Mouse (Mus musculus): ENCODE measurements around the gene Ahcyl2. TPM values are rescaled to one million over a fixed set of nuclear protein-coding genes. Genes with fewer than 3 reads are reported as not detected.
A peak's percentile ranks its signal among the peaks of the same experiment; 100 is the strongest.
"Not testable (repeated sequence)": the region's sequence is repeated elsewhere in the genome, so short reads cannot be mapped to it uniquely, and the experiment has no call there.

The Ahcyl2 gene
- 10 to 100 TPM; 13.8 to 17.1 TPM for total RNA-seq (2021)

GRCm38 (mm10) chr6:29767813-29768660 lies at the start of gene Ahcyl2:
Ahcyl2 (plus strand) TSS chr6:29768011.
- DNase-seq: peak; percentile 96

GRCm38 (mm10) chr6:29718894-29719329 lies 48.9 kb upstream of the Ahcyl2 start:
- peak; percentile 71 for DNase-seq

- no peak for DNase-seq
Measured at GRCm38 (mm10) chr6:29721890-29722289, 45.9 kb upstream of the Ahcyl2 start.

- no peak for DNase-seq
Measured at GRCm38 (mm10) chr6:29726576-29727200, 41.1 kb upstream of the Ahcyl2 start.

GRCm38 (mm10) chr6:29728035-29728434 lies 39.8 kb upstream of the Ahcyl2 start:
- no peak for DNase-seq

- no peak for DNase-seq
Measured at GRCm38 (mm10) chr6:29729491-29729890, 38.3 kb upstream of the Ahcyl2 start.

- DNase-seq: peak; percentile 89
Measured at GRCm38 (mm10) chr6:29735336-29735688, 32.5 kb upstream of the Ahcyl2 start, which contains the start of gene Smo. Smo (plus strand) TSS chr6:29735503.

GRCm38 (mm10) chr6:29735689-29736451 lies 31.9 kb upstream of the Ahcyl2 start:
- DNase-seq: peak; percentile 71

GRCm38 (mm10) chr6:29736610-29737458 lies 31.0 kb upstream of the Ahcyl2 start:
- DNase-seq: no peak

GRCm38 (mm10) chr6:29751466-29752152 lies 16.2 kb upstream of the Ahcyl2 start:
- DNase-seq: no peak

- no peak for DNase-seq
Measured at GRCm38 (mm10) chr6:29753336-29753735, 14.5 kb upstream of the Ahcyl2 start.

- DNase-seq: no peak
Measured at GRCm38 (mm10) chr6:29756001-29756400, 11.8 kb upstream of the Ahcyl2 start.

- no peak for DNase-seq
Measured at GRCm38 (mm10) chr6:29756476-29756875, 11.3 kb upstream of the Ahcyl2 start.

GRCm38 (mm10) chr6:29758417-29758816 lies 9.4 kb upstream of the Ahcyl2 start:
- peak; percentile 81 for DNase-seq

GRCm38 (mm10) chr6:29759012-29759679 lies 8.7 kb upstream of the Ahcyl2 start:
- DNase-seq: no peak

- not testable (repeated sequence) for DNase-seq
Measured at GRCm38 (mm10) chr6:29760397-29760796, 7.4 kb upstream of the Ahcyl2 start.

- DNase-seq: no peak
Measured at GRCm38 (mm10) chr6:29761282-29761681, 6.5 kb upstream of the Ahcyl2 start.

GRCm38 (mm10) chr6:29762524-29762923 lies 5.3 kb upstream of the Ahcyl2 start:
- peak; percentile 33 for DNase-seq

- DNase-seq: no peak
Measured at GRCm38 (mm10) chr6:29766874-29767273, 937 bp upstream of the Ahcyl2 start.

- peak; percentile 50 for DNase-seq
Measured at GRCm38 (mm10) chr6:29768791-29769441, 1.1 kb downstream of the Ahcyl2 start.
